Mouse (Mus musculus): Measurements from ENCODE around the gene Mmgt2.

The Mmgt2 gene

DNA sequence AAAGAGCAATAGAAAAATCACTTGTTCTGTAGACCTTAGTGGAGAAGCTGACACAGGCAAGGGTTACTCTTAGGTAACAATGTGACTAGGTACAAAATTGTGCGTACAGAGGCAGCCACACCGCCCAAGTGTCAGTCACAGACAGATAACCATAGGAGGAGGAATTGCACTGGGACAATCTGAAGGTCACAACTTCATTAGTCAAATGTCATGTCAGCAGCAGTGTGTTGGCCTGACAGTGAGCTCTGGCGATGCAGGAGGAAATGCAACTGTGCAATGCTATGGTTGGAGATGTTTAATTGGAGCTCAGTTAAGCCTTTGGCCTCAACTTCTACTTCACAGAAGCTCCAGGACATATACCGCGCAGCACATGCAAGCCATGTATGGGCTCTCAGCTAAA is 62.2 kb downstream of the Mmgt2 start:
- no peak for DNase-seq
